Mouse (Mus musculus) CH12.LX (cell line): ENCODE data around the gene Adamts15. TPM values are rescaled to one million over a fixed set of nuclear protein-coding genes. Genes with fewer than 3 reads are reported as not detected.
A peak's percentile ranks its signal among the peaks of the same experiment; 100 is the strongest.

Source experiments
- DNase-seq: peaks from one replicate; pipeline ENCODE4 v3.0.0-alpha.2; 2013; ENCODE audit errors: extremely low read depth
- H3K27ac ChIP-seq: 2 replicates; pipeline ENCODE4 v1.5.1; 2012; ENCODE audit warnings: low read depth, mild to moderate bottlenecking, control low read depth, moderate library complexity; ENCODE audit not compliant: insufficient read depth
- H3K27me3 ChIP-seq: replicated peaks from 2 replicates; pipeline ENCODE3; 2012; ENCODE audit warnings: inconsistent platforms
- H3K36me3 ChIP-seq, 2 experiments: replicated peaks in 1 of 2; 2 replicates each; pipeline versions ENCODE3 to v1.6.1; 2012; ENCODE audit warnings: inconsistent platforms in 1 of 2, low read length in 1 of 2, mild to moderate bottlenecking in 1 of 2, mixed read lengths in 1 of 2, moderate library complexity in 1 of 2; ENCODE audit not compliant: control insufficient read depth in 1 of 2, insufficient read depth in 1 of 2
- H3K4me1 ChIP-seq, 2 experiments: 2 replicates each; pipeline ENCODE4 v1.6.1; 2012; ENCODE audit warnings: inconsistent platforms in 1 of 2, moderate library complexity in 1 of 2; ENCODE audit not compliant: insufficient read depth in 2 of 2, control insufficient read depth in 1 of 2
- H3K4me2 ChIP-seq: 2 replicates; pipeline ENCODE4 v1.6.1; 2012; ENCODE audit warnings: low read depth, mild to moderate bottlenecking, control low read depth; ENCODE audit not compliant: poor library complexity, insufficient read depth, severe bottlenecking
- H3K4me3 ChIP-seq, 3 experiments: fragments of 150-350 bp in 1 of 3; sonication (generic) in 1 of 3; replicated peaks in 1 of 3; 2 replicates each; pipeline versions ENCODE3 to v1.5.1; 2011 to 2012; ENCODE audit warnings: low read depth in 2 of 3, low read length in 2 of 3, mild to moderate bottlenecking in 2 of 3, moderate library complexity in 2 of 3, control low read depth in 1 of 3, improper control_type of control experiment in 1 of 3, inconsistent platforms in 1 of 3, mixed read lengths in 1 of 3; ENCODE audit not compliant: poor library complexity in 1 of 3
- H3K79me2 ChIP-seq: replicated peaks from 2 replicates; pipeline ENCODE4 v1.6.1; 2012; ENCODE audit warnings: mild to moderate bottlenecking, moderate library complexity; ENCODE audit not compliant: control insufficient read depth, poor library complexity, insufficient read depth, severe bottlenecking; ENCODE audit errors: extremely low read depth
- H3K9ac ChIP-seq: 2 replicates; pipeline ENCODE4 v1.6.1; 2012; ENCODE audit warnings: low read depth, mild to moderate bottlenecking, control low read depth, moderate library complexity; ENCODE audit not compliant: insufficient read depth
- H3K9me3 ChIP-seq: replicated peaks from 2 replicates; pipeline ENCODE3; 2012; ENCODE audit warnings: low read length, inconsistent platforms, mixed read lengths
- BHLHE40 ChIP-seq: IDR thresholded peaks from 2 replicates; pipeline ENCODE4 v1.6.1; 2011; ENCODE audit warnings: mild to moderate bottlenecking, low read depth, low read length, improper control_type of control experiment
- CHD2 ChIP-seq: IDR thresholded peaks from 2 replicates; pipeline ENCODE4 v1.6.1; 2011; ENCODE audit warnings: low read length, improper control_type of control experiment
- CTCF ChIP-seq, 2 experiments: IDR thresholded peaks in 1 of 2; conservative IDR thresholded peaks in 1 of 2; 2 replicates each; pipeline ENCODE4 v1.5.1; 2011 to 2012; ENCODE audit warnings: low read depth in 2 of 2, low read length in 2 of 2, improper control_type of control experiment in 1 of 2, inconsistent platforms in 1 of 2, mild to moderate bottlenecking in 1 of 2, moderate library complexity in 1 of 2
- E2F4 ChIP-seq: IDR thresholded peaks from 2 replicates; pipeline ENCODE4 v1.6.1; 2011; ENCODE audit warnings: low read depth, low read length, improper control_type of control experiment; ENCODE audit not compliant: insufficient replicate concordance
- ELF1 ChIP-seq: IDR thresholded peaks from 2 replicates; pipeline ENCODE4 v1.6.1; 2014; ENCODE audit warnings: low read depth, mild to moderate bottlenecking, inconsistent platforms, low read length, improper control_type of control experiment
- IRF4 ChIP-seq: IDR thresholded peaks from 2 replicates; pipeline ENCODE4 v1.6.1; 2014; ENCODE audit warnings: low read depth, mild to moderate bottlenecking, inconsistent platforms, low read length, improper control_type of control experiment
- JUN ChIP-seq: IDR thresholded peaks from 2 replicates; pipeline ENCODE4 v1.6.1; 2011; ENCODE audit warnings: low read depth, mild to moderate bottlenecking, low read length, improper control_type of control experiment, moderate library complexity; ENCODE audit not compliant: insufficient read depth
- JUND ChIP-seq: conservative IDR thresholded peaks from 2 replicates; pipeline ENCODE4 v1.6.1; 2011; ENCODE audit warnings: low read depth, low read length, improper control_type of control experiment
- KAT2A ChIP-seq: IDR thresholded peaks from 2 replicates; pipeline ENCODE4 v1.6.1; 2012; ENCODE audit warnings: low read length, improper control_type of control experiment, inconsistent platforms; ENCODE audit not compliant: insufficient replicate concordance
- MAFK ChIP-seq: IDR thresholded peaks from 2 replicates; pipeline ENCODE4 v1.6.1; 2011; ENCODE audit warnings: low read length, improper control_type of control experiment; ENCODE audit not compliant: insufficient replicate concordance
- MAX ChIP-seq: IDR thresholded peaks from 2 replicates; pipeline ENCODE4 v1.6.1; 2011; ENCODE audit warnings: low read length, improper control_type of control experiment
- MXI1 ChIP-seq: IDR thresholded peaks from 2 replicates; pipeline ENCODE4 v1.6.1; 2011; ENCODE audit warnings: mild to moderate bottlenecking, low read depth, low read length, improper control_type of control experiment
- NELFE ChIP-seq: IDR thresholded peaks from 2 replicates; pipeline ENCODE4 v1.6.1; 2011; ENCODE audit warnings: low read depth, low read length, improper control_type of control experiment
- PAX5 ChIP-seq: IDR thresholded peaks from 2 replicates; pipeline ENCODE4 v1.6.1; 2012; ENCODE audit warnings: low read length, inconsistent platforms, mixed read lengths
- RAD21 ChIP-seq: IDR thresholded peaks from 2 replicates; pipeline ENCODE4 v1.6.1; 2011; ENCODE audit warnings: low read depth, mild to moderate bottlenecking, low read length, improper control_type of control experiment, moderate library complexity
- SMC3 ChIP-seq: IDR thresholded peaks from 2 replicates; pipeline ENCODE4 v1.6.1; 2011; ENCODE audit warnings: low read depth, low read length, improper control_type of control experiment
- TCF12 ChIP-seq: IDR thresholded peaks from 2 replicates; pipeline ENCODE4 v1.6.1; 2014; ENCODE audit warnings: low read depth, mild to moderate bottlenecking, inconsistent platforms, low read length, improper control_type of control experiment
- USF1 ChIP-seq: IDR thresholded peaks from 2 replicates; pipeline ENCODE4 v1.6.1; 2014; ENCODE audit warnings: low read depth, mild to moderate bottlenecking, inconsistent platforms, low read length, improper control_type of control experiment
- ZKSCAN1 ChIP-seq: IDR thresholded peaks from 2 replicates; pipeline ENCODE4 v1.6.1; 2012; ENCODE audit warnings: low read depth, inconsistent platforms, low read length, improper control_type of control experiment, borderline replicate concordance
- ZMIZ1 ChIP-seq: IDR thresholded peaks from 2 replicates; pipeline ENCODE4 v1.6.1; 2012; ENCODE audit warnings: low read depth, mild to moderate bottlenecking, inconsistent platforms, low read length, improper control_type of control experiment
- ZNF384 ChIP-seq: IDR thresholded peaks from 2 replicates; pipeline ENCODE4 v1.6.1; 2012; ENCODE audit warnings: low read depth, low read length, improper control_type of control experiment, inconsistent platforms
- dilution Hi-C: fragments of 300-500 bp; cut with MboI; formaldehyde crosslinking; loops from 2 replicates; pipeline ENCODE4 v1.14.3; 2020; ENCODE audit warnings: low sequenced_read_pairs; ENCODE audit not compliant: extremely low pct_unique_long_range_greater_than_20kb, extremely low pct_ligation_motif_present
- in situ Hi-C: fragments of 300-500 bp; cut with MboI; formaldehyde crosslinking; loops from 3 replicates; pipeline ENCODE4 v1.14.3; 2019; ENCODE audit warnings: low sequenced_read_pairs, low pct_ligation_motif_present, low pct_unique_long_range_greater_than_20kb, mixed read lengths
- polyA plus RNA-seq: library from polyadenylated mRNA; unstranded; fragments of >175 nt; gene quantifications from 2 replicates; pipeline ENCODE4 v1.2.1, GENCODE M21; 2012; ENCODE audit warnings: low read depth; ENCODE audit not compliant: insufficient read length
- total RNA-seq, 2 experiments: library from RNA; depleted of rRNA; stranded (reverse); fragments of 300-350 nt in 1 of 2; fragments of >200 nt in 1 of 2; gene quantifications; 2 replicates each; pipeline ENCODE4 v1.2.3; 2012 to 2014

Gene Adamts15
- total and polyA plus RNA-seq, 3 experiments, result not detected

GRCm38 (mm10) chr9:30920736-30921135 lies 1.5 kb downstream of the Adamts15 start:
- peaks cover 3% of the 10 kb centered on the region for H3K9me3 ChIP-seq
- no peak overlapping the region for H3K4me3 ChIP-seq
- dilution Hi-C loops, result no loop called here
- TF ChIP-seq ELF1, result peak; percentile 17; the same call in 1 of the 2 replicates
- TF ChIP-seq NELFE, result no peak
- TF ChIP-seq SMC3, result peak; percentile 19
- TF ChIP-seq PAX5, result no peak
- TF ChIP-seq RAD21, result peak; percentile 38
- TF ChIP-seq CTCF (conservative IDR thresholded peaks at IDR 0.05 in 1 of 2, IDR thresholded peaks at IDR 0.05 in 1 of 2; ENCODE audit: low read depth in 2 of 2, low read length in 2 of 2), result peak in 1 of 2 experiments; percentile 55; a peak in 2 of 4 replicates
- H3K9ac ChIP-seq, result no peak overlapping the region
- no peaks in the 10 kb centered on the region for H3K36me3 ChIP-seq
- H3K4me2 ChIP-seq, result no peak overlapping the region
- DNase-seq, result peak; percentile 15
- no peaks in the 10 kb centered on the region for H3K27me3 ChIP-seq
- in situ Hi-C loops, result no loop called here
- H3K4me1 ChIP-seq, result peaks cover 0 to 11% of the 10 kb centered on the region in 2 experiments; a peak in 2 of 4 replicates
- H3K79me2 ChIP-seq, result no peaks in the 10 kb centered on the region
- no peak overlapping the region for H3K27ac ChIP-seq

GRCm38 (mm10) chr9:30919686-30920085 lies 2.6 kb downstream of the Adamts15 start:
- Histone ChIP-seq H3K79me2 (no peaks in the 10 kb centered on the region), H3K9me3 (peaks cover 3% of the 10 kb centered on the region), H3K9ac (no peak overlapping the region), H3K27me3 (no peaks in the 10 kb centered on the region), H3K4me1 (peaks cover 0 to 11% of the 10 kb centered on the region in 2 experiments; a peak in 2 of 4 replicates), H3K27ac (no peak overlapping the region), H3K4me3 (no peak overlapping the region), H3K36me3 (no peaks in the 10 kb centered on the region), H3K4me2 (no peak overlapping the region)
- no peak for DNase-seq
- TF ChIP-seq MAX, result no peak
- no peak for TF ChIP-seq IRF4
- no peak for TF ChIP-seq JUN
- TF ChIP-seq ZNF384, result no peak
- no peak for TF ChIP-seq ELF1
- TF ChIP-seq ZMIZ1, result no peak
- TF ChIP-seq MAFK, result no peak
- TF ChIP-seq CHD2, result no peak
- no peak for TF ChIP-seq SMC3
- TF ChIP-seq KAT2A, result no peak
- TF ChIP-seq USF1, result no peak
- TF ChIP-seq MXI1, result no peak
- no peak for TF ChIP-seq JUND
- TF ChIP-seq TCF12, result no peak
- no peak for TF ChIP-seq NELFE
- no peak for TF ChIP-seq BHLHE40
- no peak for TF ChIP-seq E2F4
- no peak for TF ChIP-seq ZKSCAN1
- dilution Hi-C loops (no loop called here), in situ Hi-C loops (loop anchor here (10.0 kb wide), 1 partner anchor 435 kb away; no protein-coding TSS in a partner anchor)
